Mouse (Mus musculus) heart, adult 2 months (tissue): Measurements from ENCODE around the gene Arhgap24. TPM values are rescaled to one million over a fixed set of nuclear protein-coding genes. Genes with fewer than 3 reads are reported as not detected.

Source experiments
- DNase-seq, 2 experiments: peaks; one replicate each; pipeline ENCODE4 v3.0.0; 2021
- H3K27ac ChIP-seq: fragments of 200-600 bp; 2 replicates; pipeline ENCODE4 v1.8.1; 2022
- H3K27me3 ChIP-seq: fragments of 200-500 bp; 2 replicates; pipeline ENCODE4 v1.6.1; 2012; ENCODE audit warnings: mild to moderate bottlenecking, low read length, inconsistent platforms, mixed read lengths; ENCODE audit not compliant: control insufficient read depth, insufficient read depth
- H3K36me3 ChIP-seq: fragments of 200-500 bp; 2 replicates; pipeline ENCODE4 v1.6.1; 2012; ENCODE audit warnings: low read length, inconsistent platforms; ENCODE audit not compliant: control insufficient read depth, insufficient read depth
- H3K4me1 ChIP-seq: fragments of 200-500 bp; 2 replicates; pipeline ENCODE4 v1.6.1; 2011; ENCODE audit warnings: low read length; ENCODE audit not compliant: control insufficient read depth, insufficient read depth
- H3K4me3 ChIP-seq: fragments of 200-600 bp; 2 replicates; pipeline ENCODE4 v1.8.1; 2022
- H3K79me2 ChIP-seq: fragments of 200-500 bp; replicated peaks from 2 replicates; pipeline ENCODE4 v1.6.1; 2012; ENCODE audit warnings: mild to moderate bottlenecking, inconsistent platforms, low read length, moderate library complexity, mixed read lengths; ENCODE audit not compliant: control insufficient read depth, insufficient read depth
- H3K9ac ChIP-seq: fragments of 200-500 bp; 2 replicates; pipeline ENCODE4 v1.6.1; 2012; ENCODE audit warnings: low read depth, mild to moderate bottlenecking, control low read depth, inconsistent platforms, low read length, mixed read lengths
- CTCF ChIP-seq: fragments of 200-600 bp; IDR thresholded peaks from 2 replicates; pipeline ENCODE4 v1.8.1; 2022; ENCODE audit warnings: antibody characterized with exemption, mild to moderate bottlenecking, moderate library complexity
- EP300 ChIP-seq: fragments of 200-500 bp; IDR thresholded peaks from 2 replicates; pipeline ENCODE4 v1.6.1; 2011; ENCODE audit warnings: low read depth, low read length, control low read depth; ENCODE audit not compliant: insufficient read depth
- POLR2A ChIP-seq: fragments of 200-500 bp; IDR thresholded peaks from 2 replicates; pipeline ENCODE4 v1.6.1; 2011; ENCODE audit warnings: mild to moderate bottlenecking, low read depth, low read length, control low read depth; ENCODE audit not compliant: insufficient read depth
- WGBS: fragments of 180-500 bp; shearing (Covaris S2); methylation state at CpG from one replicate; pipeline ENCODE4 v1.1.7; 2018; 5-methylcytosine and 5-hydroxymethylcytosine counted together
- intact Hi-C: fragments of 180-260 bp; cut with DNase I; formaldehyde crosslinking; loops from one replicate; pipeline ENCODE4 v1.15.1; 2025
- polyA plus RNA-seq: library from polyadenylated mRNA; depleted of rRNA; stranded (reverse); fragments of >200 nt; gene quantifications from 2 replicates; pipeline ENCODE4 v1.2.3, GENCODE M21; 2012
- total RNA-seq, 2 experiments: library from RNA; stranded (reverse); gene quantifications; 2 replicates each; pipeline ENCODE4 v1.2.3; 2021

The Arhgap24 gene
- total and polyA plus RNA-seq, 3 experiments: 11.9 to 24.6 (median 15.2) TPM

- Histone ChIP-seq H3K4me3 (no peak overlapping the region), H3K27ac (no peak overlapping the region), H3K79me2 (no peaks in the 10 kb centered on the region), H3K36me3 (no peaks in the 10 kb centered on the region), H3K9ac (no peak overlapping the region), H3K4me1 (no peaks in the 10 kb centered on the region), H3K27me3 (no peaks in the 10 kb centered on the region)
- WGBS: 84% methylated on average over 9 of the region's 9 CpGs
- intact Hi-C loops: no loop called here
- no peak for TF ChIP-seq POLR2A
- no peak for DNase-seq
Observed at GRCm38 (mm10) chr5:102492152-102492551, 11.0 kb downstream of the Arhgap24 start.

- intact Hi-C loops: no loop called here
- DNase-seq: no peak
- Histone ChIP-seq H3K4me3 (no peak overlapping the region), H3K79me2 (no peaks in the 10 kb centered on the region), H3K27ac (no peak overlapping the region), H3K27me3 (no peaks in the 10 kb centered on the region), H3K9ac (no peak overlapping the region), H3K4me1 (no peaks in the 10 kb centered on the region), H3K36me3 (no peaks in the 10 kb centered on the region)
- no peak for TF ChIP-seq EP300
- WGBS: 47% methylated on average over 6 of the region's 6 CpGs
Observed at GRCm38 (mm10) chr5:102494827-102495226, 13.6 kb downstream of the Arhgap24 start.

GRCm38 (mm10) chr5:102497205-102497604 is 16.0 kb downstream of the Arhgap24 start:
- H3K27me3 ChIP-seq: no peaks in the 10 kb centered on the region
- H3K9ac ChIP-seq: no peak overlapping the region
- WGBS: 42% methylated on average over 3 of the region's 3 CpGs
- peak in 1 of 2 experiments; percentile 43 for DNase-seq
- no peaks in the 10 kb centered on the region for H3K36me3 ChIP-seq
- H3K4me3 ChIP-seq: no peak overlapping the region
- H3K4me1 ChIP-seq: peaks cover 1% of the 10 kb centered on the region; the same call in 1 of the 2 replicates
- TF ChIP-seq POLR2A: no peak
- no peak for TF ChIP-seq CTCF
- no peak for TF ChIP-seq EP300
- 0 out of 2 replicates have a peak, but pooled peaks cover 1% of the 10 kb centered on the region for H3K79me2 ChIP-seq
- intact Hi-C loops: no loop called here
- H3K27ac ChIP-seq: no peak overlapping the region

- Histone ChIP-seq H3K9ac (no peak overlapping the region), H3K27me3 (no peaks in the 10 kb centered on the region), H3K27ac (no peak overlapping the region), H3K4me1 (peaks cover 1% of the 10 kb centered on the region), H3K4me3 (no peak overlapping the region), H3K79me2 (0 out of 2 replicates have a peak, but pooled peaks cover 1% of the 10 kb centered on the region), H3K36me3 (no peaks in the 10 kb centered on the region)
- intact Hi-C loops: no loop called here
- DNase-seq: peak in 1 of 2 experiments; percentile 29
- no peak for TF ChIP-seq CTCF
- TF ChIP-seq POLR2A: no peak
- no peak for TF ChIP-seq EP300
- WGBS: 81% methylated on average over 5 of the region's 5 CpGs
Observed at GRCm38 (mm10) chr5:102498747-102499146, 17.6 kb downstream of the Arhgap24 start.

- 46% methylated on average over 2 of the region's 2 CpGs for WGBS
- Histone ChIP-seq H3K27me3 (no peaks in the 10 kb centered on the region), H3K4me1 (peaks cover 1% of the 10 kb centered on the region), H3K4me3 (no peak overlapping the region), H3K27ac (no peak overlapping the region), H3K9ac (no peak overlapping the region), H3K36me3 (no peaks in the 10 kb centered on the region), H3K79me2 (0 out of 2 replicates have a peak, but pooled peaks cover 1% of the 10 kb centered on the region)
- intact Hi-C loops: no loop called here
- no peak for DNase-seq
- no peak for TF ChIP-seq POLR2A
- no peak for TF ChIP-seq CTCF
- TF ChIP-seq EP300: no peak
Observed at GRCm38 (mm10) chr5:102502333-102502732, 21.1 kb downstream of the Arhgap24 start.

- DNase-seq: no peak
- 0 out of 2 replicates have a peak, but pooled peaks cover 1% of the 10 kb centered on the region for H3K79me2 ChIP-seq
- TF ChIP-seq EP300: no peak
- no peak for TF ChIP-seq CTCF
- no peak for TF ChIP-seq POLR2A
- intact Hi-C loops: no loop called here
- no peak overlapping the region for H3K27ac ChIP-seq
- H3K4me1 ChIP-seq: peaks cover 1% of the 10 kb centered on the region
- no peak overlapping the region for H3K4me3 ChIP-seq
- 49% methylated on average over 3 of the region's 3 CpGs for WGBS
- no peaks in the 10 kb centered on the region for H3K27me3 ChIP-seq
- H3K9ac ChIP-seq: no peak overlapping the region
- no peaks in the 10 kb centered on the region for H3K36me3 ChIP-seq
Observed at GRCm38 (mm10) chr5:102503066-102503465, 21.9 kb downstream of the Arhgap24 start.
